ENCODE assay signal across 26 mouse cellular contexts in genomic region chrX:23409296-23410149, GRCm38 (mm10). TPM values are rescaled to one million over a fixed set of nuclear protein-coding genes. Genes with fewer than 3 reads are reported as not detected.
A peak's percentile ranks its signal among the peaks of the same experiment; 100 is the strongest.
DNase-seq lines count a peak whose midpoint lies in the region; ATAC-seq and TF ChIP-seq lines count a peak whose summit lies in the region.
"Had no signal": no experiment of that assay in that cellular context is flagged by ENCODE, and none has a peak within 500 bp of the region (broad histone marks: within the 10 kb centered on the region; RNA-seq: fewer than 3 reads in every experiment).

No protein-coding gene starts in this region.

- H3K36me3 ChIP-seq in lung, postnatal 0 days (ENCODE audit: insufficient read depth, low read length) = no peaks in the 10 kb centered on the region
- H3K36me3 ChIP-seq: embryonic facial prominence, embryonic 12.5 days; forebrain, embryonic 15.5 days; hindbrain, embryonic 12.5 days; liver, embryonic 15.5 days; midbrain, embryonic 13.5 days; neural tube, embryonic 13.5 days had no signal

- H3K4me3 ChIP-seq in lung, adult 2 months (replicated peaks; ENCODE audit: extremely low read depth, low read depth, low read length) = no peak overlapping the region
- no peak overlapping the region for H3K4me3 ChIP-seq in lung, postnatal 0 days (ENCODE audit: low read depth, low read length)
- H3K4me3 ChIP-seq: embryonic facial prominence, embryonic 12.5 days; forebrain, embryonic 15.5 days; hindbrain, embryonic 12.5 days; liver, embryonic 15.5 days; midbrain, embryonic 13.5 days; neural tube, embryonic 13.5 days had no signal

- H3K4me1 ChIP-seq in lung, adult 2 months (ENCODE audit: control insufficient read depth, insufficient read depth, low read length) = no peaks in the 10 kb centered on the region; the same call in 1 of the 2 replicates
- H3K4me1 ChIP-seq in lung, postnatal 0 days (ENCODE audit: insufficient read depth, low read depth, low read length) = no peaks in the 10 kb centered on the region
- H3K4me1 ChIP-seq: embryonic facial prominence, embryonic 12.5 days; forebrain, embryonic 15.5 days; hindbrain, embryonic 12.5 days; liver, embryonic 15.5 days; midbrain, embryonic 13.5 days; neural tube, embryonic 13.5 days had no signal

- H3K9ac ChIP-seq in lung, postnatal 0 days (replicated peaks; ENCODE audit: low read depth) = no peak overlapping the region
- H3K9ac ChIP-seq: embryonic facial prominence, embryonic 12.5 days; forebrain, embryonic 15.5 days; hindbrain, embryonic 12.5 days; liver, embryonic 15.5 days; midbrain, embryonic 13.5 days; neural tube, embryonic 13.5 days had no signal

- no peak overlapping the region for H3K27ac ChIP-seq in lung, postnatal 0 days (ENCODE audit: low read length)
- H3K27ac ChIP-seq: embryonic facial prominence, embryonic 12.5 days; forebrain, embryonic 15.5 days; hindbrain, embryonic 12.5 days; kidney, postnatal 0 days; liver, embryonic 15.5 days; macrophage; midbrain, embryonic 13.5 days; neural tube, embryonic 13.5 days had no signal

- peak; percentile 38; the same call in 1 of the 2 replicates for TF ChIP-seq EP300 in lung, postnatal 0 days (IDR thresholded peaks at IDR 0.05)

- no peak for TF ChIP-seq POLR2A in lung, adult 2 months (IDR thresholded peaks at IDR 0.05; ENCODE audit: borderline replicate concordance, extremely low read depth, low read depth, low read length)

- H3K9me3 ChIP-seq in lung, postnatal 0 days (ENCODE audit: low read length) = no peaks in the 10 kb centered on the region
- H3K9me3 ChIP-seq: embryonic facial prominence, embryonic 12.5 days; forebrain, embryonic 15.5 days; hindbrain, embryonic 12.5 days; liver, embryonic 15.5 days; midbrain, embryonic 13.5 days; neural tube, embryonic 13.5 days had no signal

- TF ChIP-seq CTCF in lung, adult 2 months (IDR thresholded peaks at IDR 0.05; ENCODE audit: insufficient read depth, low read length) = no peak
- TF ChIP-seq CTCF in lung, postnatal 0 days (IDR thresholded peaks at IDR 0.05) = no peak

- WGBS in lung, adult 2 months = 37% methylated on average over 4 of the region's 4 CpGs
- 34% methylated on average over 4 of the region's 4 CpGs for WGBS in lung, postnatal 0 days

- H3K4me2 ChIP-seq in lung, postnatal 0 days (replicated peaks; ENCODE audit: low read depth, low read length) = no peak overlapping the region
- H3K4me2 ChIP-seq: embryonic facial prominence, embryonic 12.5 days; forebrain, embryonic 15.5 days; hindbrain, embryonic 12.5 days; liver, embryonic 15.5 days; midbrain, embryonic 13.5 days; neural tube, embryonic 13.5 days had no signal

- intact Hi-C loops in heart, postnatal 25 days (cut with DNase I) = no loop called here

- no peaks in the 10 kb centered on the region for H3K27me3 ChIP-seq in lung, postnatal 0 days (replicated peaks; ENCODE audit: insufficient read depth, low read length)
- H3K27me3 ChIP-seq: embryonic facial prominence, embryonic 12.5 days; forebrain, embryonic 15.5 days; hindbrain, embryonic 12.5 days; liver, embryonic 15.5 days; midbrain, embryonic 13.5 days; neural tube, embryonic 13.5 days had no signal

- peak; percentile 0 for DNase-seq in heart, adult 8-10 months (ENCODE audit: low spot score)
- no peak for DNase-seq in heart, postnatal 25 days (ENCODE audit: low spot score)
- DNase-seq in lung, adult 2 months = peak; percentile 4
- peak; percentile 56 for DNase-seq in lung, postnatal 0 days (ENCODE audit: low spot score)
- DNase-seq in skeletal muscle tissue, adult 2 months (ENCODE audit: low read depth, low spot score) = peak; percentile 0
- no peak for DNase-seq in adrenal gland, postnatal 14 days
- DNase-seq in frontal cortex, postnatal 25 days (ENCODE audit: low spot score in 2 of 2) = no peak
- DNase-seq: adrenal gland, postnatal 25 days; cerebellum, adult 11-12 months; cerebellum, adult 9-11 months; embryo, embryonic 11 days; kidney, adult 8-10 months; kidney, postnatal 4 days; liver; thymus, postnatal 4 days had no signal

- ATAC-seq in lung, postnatal 0 days = peak; percentile 74
- ATAC-seq: CD4-positive, CD25-positive, alpha-beta regulatory T cell, adult 4 months; forebrain, embryonic 15.5 days; intestine, embryonic 16.5 days; midbrain, embryonic 13.5 days had no signal

RNA-seq across cellular contexts. Expression of gene Klhl13, which starts 44.6 kb away (rescaled TPM):
- 10 to 100 TPM in 3 of 4 experiments, 1 to 10 TPM in 1; 9.5 to 15.6 (median 11.7) TPM for total RNA-seq in heart, adult 8-10 months (2022)
- 10 to 100 TPM; 14.0 to 17.4 TPM for total RNA-seq in heart, postnatal 25 days (2021)
- 4.4 and 9.2 TPM in 2 replicates for polyA plus RNA-seq in lung, adult 2 months (2012; rRNA removed)
- polyA plus RNA-seq in lung, postnatal 0 days (2015; fragmentation: Nextera tagmentation; extraction: Ambion mirVana) = 18.2 and 21.6 TPM in 2 replicates
- 16.4 and 17.4 TPM in 2 replicates for total RNA-seq in adrenal gland, postnatal 14 days (2021)
- total RNA-seq: megakaryocyte-erythroid progenitor cell, adult 5-6 weeks had no signal
- polyA plus RNA-seq: CD4-positive, CD25-positive, alpha-beta regulatory T cell, adult 4 months; macrophage had no signal

Comparison
In these comparisons a context has a peak if more than half of its experiments do, and no peak if none do; other contexts are left out.
1. DNase-seq: peak in heart, adult 8-10 months (single experiment), lung, adult 2 months (single experiment), lung, postnatal 0 days (single experiment) and skeletal muscle tissue, adult 2 months (single experiment); none in heart, postnatal 25 days (single experiment), adrenal gland, postnatal 14 days (single experiment) and frontal cortex, postnatal 25 days (0 of 2).